Mouse (Mus musculus): ENCODE data around the gene Hoga1.

Hoga1 gene

DNA sequence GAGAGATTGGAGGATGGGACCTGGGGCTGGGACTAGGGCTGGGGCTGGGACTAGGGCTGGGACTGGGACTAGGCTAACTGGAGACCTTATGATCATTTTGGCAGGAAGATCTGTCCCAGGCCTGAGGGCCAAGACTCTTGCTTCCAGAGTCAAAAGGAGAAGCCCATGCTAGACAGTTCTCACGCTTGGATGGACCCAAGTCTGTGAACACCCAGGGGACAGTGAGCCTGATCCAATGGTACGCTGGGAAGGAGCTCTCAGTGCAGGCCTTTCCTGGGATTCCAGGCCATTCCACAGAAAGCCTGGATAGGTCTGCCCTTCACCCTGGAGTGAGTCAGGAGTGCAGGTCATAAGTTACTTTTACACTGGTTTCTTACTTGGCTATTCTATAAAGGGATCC, 29.6 kb downstream of the Hoga1 start:
- no peak for TF ChIP-seq GATA4 (IDR thresholded peaks at IDR 0.05; ENCODE audit: insufficient replicate concordance, low read length)

DNA sequence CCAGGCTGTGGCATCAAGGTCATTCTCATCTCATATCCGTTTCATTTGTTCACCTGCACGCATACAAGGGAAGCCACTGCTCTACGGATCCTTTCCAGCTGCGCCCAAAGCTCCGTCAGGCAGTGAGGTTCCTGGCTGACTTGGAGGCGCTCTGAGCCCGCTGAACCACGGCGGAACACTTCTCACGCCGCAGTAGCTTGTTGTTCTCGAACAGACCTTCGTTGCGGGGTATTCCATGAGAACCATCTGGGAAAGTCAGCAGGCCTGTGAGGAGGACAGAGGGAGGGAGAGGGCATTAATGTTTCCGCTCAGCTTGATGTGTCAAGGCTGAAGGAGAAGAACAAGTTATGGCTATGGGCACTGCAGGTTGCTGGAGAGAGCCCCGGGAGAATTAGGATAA, 30.6 kb downstream of the Hoga1 start:
- TF ChIP-seq GATA4 (IDR thresholded peaks at IDR 0.05; ENCODE audit: insufficient replicate concordance, low read length), result no peak

DNA sequence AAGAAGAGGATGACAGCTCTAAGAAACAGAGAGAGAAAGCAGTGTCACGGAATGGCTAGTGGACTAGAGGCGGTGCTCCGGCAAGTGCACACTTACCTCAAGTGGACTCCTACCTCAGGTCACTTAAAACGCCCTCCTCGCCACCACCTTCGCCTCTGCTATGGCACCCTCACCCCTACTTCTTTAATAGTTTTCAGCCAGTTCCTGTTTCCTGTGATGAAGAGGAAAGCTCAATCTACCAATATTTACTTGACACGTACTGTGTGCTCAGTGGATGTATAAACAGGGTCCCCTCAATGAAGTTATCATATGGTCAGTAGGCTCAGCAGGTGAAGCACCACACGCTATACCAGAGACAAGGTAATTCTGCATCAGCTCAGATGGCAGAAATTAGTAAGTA, 33.2 kb downstream of the Hoga1 start:
- TF ChIP-seq GATA4 (IDR thresholded peaks at IDR 0.05; ENCODE audit: insufficient replicate concordance, low read length), result no peak

DNA sequence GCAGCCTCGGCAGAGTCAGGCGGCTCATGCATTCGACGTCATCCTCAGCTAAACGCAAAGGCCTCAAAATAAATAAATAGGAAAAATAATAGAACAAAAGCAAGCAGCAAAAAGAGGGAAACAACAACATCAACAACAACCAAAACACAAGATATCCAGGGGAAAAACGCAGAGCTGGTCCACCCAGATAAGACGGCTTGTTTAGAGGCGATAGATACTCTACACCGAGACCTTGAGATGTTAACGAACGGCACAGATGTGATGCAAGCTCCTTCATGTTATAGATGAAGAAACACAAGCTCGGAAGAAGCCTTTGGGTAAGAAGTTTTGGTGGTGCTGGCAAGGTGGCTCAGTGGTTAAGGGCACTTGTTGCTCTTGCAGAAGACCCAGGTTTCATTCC, 33.6 kb downstream of the Hoga1 start:
- no peak for TF ChIP-seq GATA4 (IDR thresholded peaks at IDR 0.05; ENCODE audit: insufficient replicate concordance, low read length)

DNA sequence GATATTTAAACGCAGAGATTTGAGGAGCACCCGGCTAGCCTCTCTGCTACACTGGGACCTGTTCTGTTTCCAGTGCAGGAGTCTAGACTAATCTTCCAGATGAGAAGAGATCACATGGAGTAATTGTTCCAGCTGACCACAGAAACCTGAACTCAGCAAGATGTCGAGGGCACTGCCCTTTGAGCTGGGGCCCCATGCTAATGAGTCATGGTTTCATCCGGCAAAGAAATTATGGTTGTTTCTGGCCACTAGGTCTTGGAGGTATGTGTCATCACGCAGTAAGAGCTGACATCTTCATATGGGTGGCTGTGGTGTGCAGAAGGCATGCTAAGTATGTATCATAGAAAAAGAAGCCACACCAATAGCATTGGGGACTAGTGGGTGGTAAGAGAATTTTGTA, 34.5 kb downstream of the Hoga1 start:
- TF ChIP-seq GATA4 (IDR thresholded peaks at IDR 0.05; ENCODE audit: insufficient replicate concordance, low read length), result no peak

DNA sequence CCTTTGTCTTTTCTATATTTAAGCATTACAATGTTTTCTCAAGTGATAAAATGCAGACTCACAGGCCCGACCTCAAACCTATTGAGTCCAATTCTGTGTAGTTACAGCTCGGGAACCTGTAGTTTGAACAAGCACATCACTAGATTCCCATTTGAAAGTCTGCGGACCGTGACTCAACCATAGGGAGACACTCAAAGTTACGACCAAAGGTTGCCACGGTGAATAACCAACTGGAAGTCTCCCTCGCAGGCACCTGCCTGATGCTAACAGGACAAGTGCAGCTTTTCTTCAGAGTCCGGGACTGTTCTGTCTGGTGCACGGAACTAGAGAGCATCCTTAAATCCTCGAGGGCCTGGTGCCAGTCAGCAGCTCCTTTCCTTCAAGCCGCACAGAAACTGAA, 35.1 kb downstream of the Hoga1 start:
- no peak for TF ChIP-seq GATA4 (IDR thresholded peaks at IDR 0.05; ENCODE audit: insufficient replicate concordance, low read length)

DNA sequence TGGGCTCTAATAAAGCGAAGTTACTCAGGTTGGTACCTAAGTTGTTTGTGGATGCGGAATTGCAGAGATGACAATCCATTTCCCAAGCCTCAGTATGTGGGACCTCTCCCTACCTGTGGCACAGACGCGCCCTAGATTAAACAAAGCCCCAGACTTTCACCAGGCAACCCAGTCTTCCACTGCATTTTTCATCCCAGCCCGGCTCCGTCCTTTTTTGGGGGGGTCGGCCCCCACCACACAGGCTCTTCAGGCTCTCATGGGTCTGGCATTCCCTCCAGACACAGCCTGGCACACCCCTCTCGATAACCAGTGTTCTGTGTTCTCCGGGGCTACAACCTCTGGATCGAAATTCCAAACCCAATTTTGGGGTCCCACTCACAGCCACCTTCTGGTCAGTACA, 40.3 kb downstream of the Hoga1 start:
- TF ChIP-seq GATA4 (IDR thresholded peaks at IDR 0.05; ENCODE audit: insufficient replicate concordance, low read length), result no peak

DNA sequence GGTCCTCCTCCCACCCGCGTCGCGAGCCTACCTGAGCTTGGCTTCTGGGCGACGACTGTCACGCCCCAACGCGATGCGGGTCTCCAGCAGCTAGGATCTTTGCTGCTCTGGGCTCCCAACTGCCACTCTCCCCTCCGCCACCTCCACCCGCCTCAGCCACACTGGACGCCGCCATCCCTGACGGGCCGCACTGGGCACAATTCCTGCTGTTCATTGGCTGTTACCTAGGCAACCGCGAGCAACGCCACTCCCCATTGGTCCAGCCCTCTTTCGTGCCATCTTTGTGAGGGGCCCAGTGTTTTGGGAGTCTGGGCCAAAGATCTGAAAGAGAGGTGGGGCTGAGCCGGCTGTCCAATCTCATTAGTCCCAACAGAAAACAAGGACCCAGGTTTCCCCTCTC, 40.8 kb downstream of the Hoga1 start, which contains the start of gene Morn4:
Morn4 (minus strand) TSS at position 192 of the 400 bp plus-strand sequence.
- TF ChIP-seq GATA4 (IDR thresholded peaks at IDR 0.05; ENCODE audit: insufficient replicate concordance, low read length), result no peak

DNA sequence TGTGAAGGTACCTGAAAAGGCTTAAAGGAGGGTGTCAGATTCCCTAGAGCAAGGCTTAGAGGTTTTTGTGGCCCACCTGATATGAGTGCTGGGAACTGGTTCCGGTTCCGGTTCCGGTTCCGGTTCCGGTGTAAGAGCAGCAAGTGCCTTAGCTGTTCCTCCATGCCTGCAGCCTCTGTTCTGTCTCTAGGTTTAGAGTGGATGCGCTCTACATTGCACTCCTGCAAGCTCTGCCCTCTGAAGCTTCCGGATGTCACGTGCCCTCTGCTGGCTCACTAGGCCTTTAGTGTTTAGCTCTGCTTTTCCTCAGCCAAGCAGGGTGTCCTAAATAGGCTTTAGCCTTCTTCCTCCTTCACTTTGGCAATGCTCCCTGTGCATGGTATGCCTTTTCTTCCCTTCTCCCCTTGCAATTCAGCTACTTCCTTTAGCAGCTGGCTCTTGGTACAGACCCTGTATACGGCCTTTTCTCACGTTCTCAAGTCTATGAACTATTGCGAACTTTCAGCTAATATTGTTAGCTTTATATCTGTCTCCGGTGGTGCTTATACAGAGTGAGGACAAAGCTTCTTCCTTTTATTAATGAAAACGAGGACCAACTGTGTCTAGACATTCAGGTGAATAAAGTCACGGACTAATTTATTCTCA, 43.8 kb downstream of the Hoga1 start:
- TF ChIP-seq GATA4 (IDR thresholded peaks at IDR 0.05; ENCODE audit: insufficient replicate concordance, low read length), result no peak

DNA sequence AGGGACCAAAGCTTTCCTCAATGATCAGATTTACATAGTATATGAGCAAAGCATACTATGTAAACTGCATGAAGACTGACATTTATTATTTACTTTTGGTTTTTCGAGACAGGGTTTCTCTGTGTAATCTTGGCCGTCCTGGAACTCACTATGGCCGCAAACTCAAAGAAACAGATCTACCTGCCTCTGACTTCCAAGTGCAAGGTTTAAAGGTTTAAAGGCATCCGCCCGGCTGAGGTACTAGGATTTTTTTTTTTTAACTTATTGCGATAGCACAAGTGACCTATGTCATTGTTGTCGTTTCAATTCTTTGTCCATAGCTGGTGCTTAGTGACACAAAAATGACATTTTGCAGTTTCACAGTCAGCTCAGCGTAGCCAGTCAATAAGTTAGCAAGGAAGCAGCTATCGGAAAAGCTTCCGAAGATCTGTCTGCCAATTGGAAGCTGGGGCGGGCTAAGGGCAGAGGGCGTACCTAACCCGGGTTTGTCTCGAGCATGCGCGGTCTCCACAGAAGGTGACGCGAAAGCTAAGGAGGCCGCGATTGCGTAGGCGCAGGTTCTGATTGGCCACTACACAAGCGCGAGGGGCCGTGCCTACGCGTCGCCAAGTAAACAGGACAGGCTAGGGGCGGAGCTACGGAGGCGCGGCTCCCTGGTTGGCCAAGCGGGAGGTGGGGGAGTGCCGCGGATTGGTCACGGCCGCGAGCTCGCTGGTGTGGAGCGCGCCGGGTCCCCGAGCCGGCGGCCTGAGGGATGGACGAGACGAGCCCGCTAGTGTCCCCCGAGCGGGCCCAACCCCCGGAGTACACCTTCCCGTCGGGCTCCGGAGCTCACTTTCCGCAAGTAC, 44.6 kb downstream of the Hoga1 start, which contains the start of gene Pi4k2a:
Pi4k2a (plus strand) TSS at position 723 of the 848 bp plus-strand sequence.
- peak; percentile 51; the same call in 1 of the 2 replicates for TF ChIP-seq GATA4 (IDR thresholded peaks at IDR 0.05; ENCODE audit: insufficient replicate concordance, low read length)

DNA sequence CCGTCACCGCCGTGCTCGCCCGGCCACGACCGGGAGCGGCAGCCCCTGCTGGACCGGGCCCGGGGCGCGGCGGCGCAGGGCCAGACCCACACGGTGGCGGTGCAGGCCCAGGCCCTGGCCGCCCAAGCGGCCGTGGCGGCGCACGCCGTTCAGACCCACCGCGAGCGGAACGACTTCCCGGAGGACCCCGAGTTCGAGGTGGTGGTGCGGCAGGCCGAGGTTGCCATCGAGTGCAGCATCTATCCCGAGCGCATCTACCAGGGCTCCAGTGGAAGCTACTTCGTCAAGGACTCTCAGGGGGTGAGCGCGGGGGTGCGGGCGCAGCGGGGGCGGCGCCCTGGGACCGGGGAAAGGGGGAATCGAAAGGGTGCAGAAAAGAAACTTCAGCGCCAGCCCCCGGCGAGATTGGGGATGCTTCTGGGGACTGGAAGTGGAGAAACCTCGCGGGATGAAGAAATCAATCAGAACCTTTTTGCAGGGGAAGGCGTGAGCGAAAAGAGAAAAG, 45.3 kb downstream of the Hoga1 start:
- TF ChIP-seq GATA4 (IDR thresholded peaks at IDR 0.05; ENCODE audit: insufficient replicate concordance, low read length), result no peak

DNA sequence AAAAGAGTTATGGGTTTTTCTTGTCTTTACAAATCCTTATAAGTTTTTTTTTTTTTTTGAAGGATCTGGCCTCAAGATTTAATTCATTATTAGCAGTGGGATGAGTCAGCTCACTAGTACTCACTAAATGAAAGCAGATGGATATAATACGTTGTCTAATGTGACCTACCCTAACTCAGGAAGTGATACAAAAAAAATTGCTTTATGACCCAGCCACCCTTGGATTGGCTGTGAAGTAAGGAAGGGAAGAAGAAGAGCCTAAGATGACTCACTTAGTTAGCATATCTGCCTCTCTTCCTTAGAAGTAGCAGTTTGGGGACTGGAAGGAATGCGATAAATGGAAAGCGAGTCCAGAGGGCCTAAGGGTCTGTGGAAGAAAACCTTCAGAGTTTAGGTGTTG, 54.0 kb downstream of the Hoga1 start:
- no peak for TF ChIP-seq GATA4 (IDR thresholded peaks at IDR 0.05; ENCODE audit: insufficient replicate concordance, low read length)

DNA sequence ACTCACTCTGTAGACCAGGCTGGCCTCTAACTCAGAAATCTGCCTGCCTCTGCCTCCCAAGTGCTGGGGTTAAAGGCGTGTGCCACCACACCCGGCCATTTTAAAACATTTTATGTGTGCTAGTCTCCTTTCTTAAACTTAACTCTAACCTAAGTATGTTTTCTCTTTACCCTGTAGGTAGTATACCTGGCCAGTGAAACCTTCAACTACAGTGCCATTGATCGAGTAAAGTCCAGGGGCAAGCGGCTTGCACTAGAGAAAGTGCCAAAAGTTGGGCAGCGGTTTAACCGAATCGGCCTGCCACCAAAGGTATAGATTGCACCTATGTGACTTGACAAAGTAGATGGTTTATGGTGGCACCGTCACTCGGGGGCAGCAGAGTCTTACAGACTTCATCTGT, 59.3 kb downstream of the Hoga1 start:
- TF ChIP-seq GATA4 (IDR thresholded peaks at IDR 0.05; ENCODE audit: insufficient replicate concordance, low read length), result no peak

DNA sequence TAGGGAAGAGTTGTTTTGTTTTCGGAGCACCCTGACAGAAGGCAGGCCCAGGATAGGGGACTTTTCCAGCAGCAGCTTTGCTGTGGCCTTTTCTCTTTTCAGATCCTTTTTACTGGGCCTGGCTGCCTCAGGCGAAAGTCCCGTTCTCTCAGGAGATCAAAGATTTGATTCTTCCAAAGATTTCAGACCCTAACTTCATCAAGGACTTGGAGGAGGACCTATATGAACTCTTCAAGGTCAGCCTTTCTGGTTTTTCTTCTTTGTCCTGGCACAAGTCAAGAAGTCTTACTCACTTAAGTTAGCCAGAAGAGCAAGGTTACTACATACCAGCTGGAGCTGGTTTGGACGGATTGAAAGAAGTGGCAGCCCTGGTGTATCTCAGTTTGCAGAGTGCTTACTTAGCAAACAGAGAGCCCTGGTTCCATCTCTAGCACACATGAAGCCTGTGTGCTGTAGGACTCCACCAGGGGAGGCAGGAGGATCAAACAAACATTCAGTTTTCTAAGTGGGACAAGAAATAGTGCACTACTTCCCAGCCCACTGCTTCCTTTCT, 70.4 kb downstream of the Hoga1 start:
- no peak for TF ChIP-seq GATA4 (IDR thresholded peaks at IDR 0.05; ENCODE audit: insufficient replicate concordance, low read length)

DNA sequence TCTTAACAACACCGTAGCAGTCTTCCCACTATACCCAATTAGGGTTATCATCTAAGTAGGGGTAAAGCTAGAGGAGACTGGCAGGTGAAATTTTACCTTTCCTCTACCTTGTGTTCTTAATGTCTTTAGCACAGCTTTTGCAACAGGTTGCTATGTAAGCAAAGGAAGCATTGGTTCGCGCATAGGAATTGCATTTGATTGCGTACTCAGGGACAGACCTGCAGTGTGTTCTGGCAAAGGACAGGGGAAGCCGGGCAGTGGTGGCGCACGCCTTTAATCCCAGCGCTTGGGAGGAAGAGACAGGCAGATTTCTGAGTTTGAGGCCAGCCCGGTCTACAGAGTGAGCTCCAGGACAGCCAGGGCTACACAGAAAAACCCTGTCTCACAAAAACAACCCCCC, 72.7 kb downstream of the Hoga1 start:
- no peak for TF ChIP-seq GATA4 (IDR thresholded peaks at IDR 0.05; ENCODE audit: insufficient replicate concordance, low read length)

DNA sequence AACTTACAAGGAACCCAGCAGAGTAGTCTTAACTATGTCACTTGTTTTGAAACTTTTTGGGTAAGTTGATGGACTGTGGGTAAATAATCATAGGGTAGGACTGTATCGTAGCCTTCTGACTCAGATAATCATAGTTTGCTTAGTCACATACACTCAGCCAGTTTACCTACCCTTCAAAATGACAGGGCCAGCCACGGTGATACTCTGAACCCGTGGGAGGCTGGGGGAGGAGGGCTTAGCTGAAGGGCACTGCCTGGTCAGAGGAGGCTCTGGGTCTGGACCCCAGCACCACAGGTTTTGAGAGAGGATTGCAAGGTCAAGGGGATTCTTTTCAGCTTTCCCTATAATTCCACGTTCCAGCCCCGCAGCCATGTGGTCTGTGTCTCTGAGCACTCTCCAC, 73.2 kb downstream of the Hoga1 start:
- TF ChIP-seq GATA4 (IDR thresholded peaks at IDR 0.05; ENCODE audit: insufficient replicate concordance, low read length), result no peak
